ENCODE assay signal across 8 mouse cellular contexts in genomic region chr3:94917816-94918361, GRCm38 (mm10). TPM values are rescaled to one million over a fixed set of nuclear protein-coding genes. Genes with fewer than 3 reads are reported as not detected.
DNase-seq lines count a peak whose midpoint lies in the region.

No protein-coding gene starts in this region.

- DNase-seq in embryo, embryonic 10 days (ENCODE audit: low spot score): peak; percentile 36
- no peak for DNase-seq in embryo, embryonic 10.5 days (ENCODE audit: low spot score)
- peak; percentile 3 for DNase-seq in thymus, postnatal 0 days (ENCODE audit: low spot score)
- DNase-seq in thymus, postnatal 25 days: no peak
- DNase-seq in kidney, postnatal 36 days: peak; percentile 90 to 93
- DNase-seq in right cerebral cortex, adult 2 months (ENCODE audit: low spot score in 2 of 2): peak; percentile 36 to 45
- no peak for DNase-seq in adrenal gland, adult 18-20 months (ENCODE audit: low spot score in 2 of 2)
- no peak for DNase-seq in gastrocnemius, adult 18-20 months (ENCODE audit: low spot score)

RNA-seq across cellular contexts. Expression of gene Selenbp1, which starts 15.0 kb away (rescaled TPM):
- 12.6 and 14.3 TPM in 2 replicates for polyA plus RNA-seq in thymus, postnatal 0 days (2015; fragmentation: Nextera tagmentation; extraction: Ambion mirVana)
- total RNA-seq in adrenal gland, adult 18-20 months (2021): 10 to 100 TPM; 58.8 to 64.6 TPM
- 10 to 100 TPM; 17.5 to 23.1 TPM for total RNA-seq in gastrocnemius, adult 18-20 months (2021)

RNA-seq across cellular contexts. Expression of gene Psmb4, which starts 31.1 kb away (rescaled TPM):
- 466 and 483 TPM in 2 replicates for polyA plus RNA-seq in thymus, postnatal 0 days (2015; fragmentation: Nextera tagmentation; extraction: Ambion mirVana)
- 100 to 1,000 TPM; 276 to 293 TPM for total RNA-seq in adrenal gland, adult 18-20 months (2021)
- 100 to 1,000 TPM; 173 to 201 TPM for total RNA-seq in gastrocnemius, adult 18-20 months (2021)

RNA-seq across cellular contexts. Expression of gene Rfx5, which starts 36.0 kb away (rescaled TPM):
- 7.1 and 7.3 TPM in 2 replicates for polyA plus RNA-seq in thymus, postnatal 0 days (2015; fragmentation: Nextera tagmentation; extraction: Ambion mirVana)
- total RNA-seq in adrenal gland, adult 18-20 months (2021): 10 to 100 TPM; 13.4 to 20.4 TPM
- total RNA-seq in gastrocnemius, adult 18-20 months (2021): 1 to 10 TPM; 2.9 to 6.3 TPM

RNA-seq across cellular contexts. Expression of gene Pi4kb, which starts 56.6 kb away (rescaled TPM):
- 18.4 and 21.6 TPM in 2 replicates for polyA plus RNA-seq in thymus, postnatal 0 days (2015; fragmentation: Nextera tagmentation; extraction: Ambion mirVana)
- 10 to 100 TPM; 62.9 to 65.3 TPM for total RNA-seq in adrenal gland, adult 18-20 months (2021)
- 10 to 100 TPM; 16.8 to 19.0 TPM for total RNA-seq in gastrocnemius, adult 18-20 months (2021)

Comparison
In these comparisons a context has a peak if more than half of its experiments do, and no peak if none do; other contexts are left out.
1. DNase-seq: peak in embryo, embryonic 10 days (single experiment), thymus, postnatal 0 days (single experiment), kidney, postnatal 36 days (2 of 2) and right cerebral cortex, adult 2 months (2 of 2); none in embryo, embryonic 10.5 days (single experiment), thymus, postnatal 25 days (single experiment), adrenal gland, adult 18-20 months (0 of 2) and gastrocnemius, adult 18-20 months (single experiment).